Mouse (Mus musculus): ENCODE measurements around the gene Cwc22.

GRCm38 (mm10) chr2:77985991-77986730 is 40.0 kb upstream of the Cwc22 start:
- TF ChIP-seq CTCF (conservative IDR thresholded peaks at IDR 0.05; ENCODE audit: low read length), result no peak
- TF ChIP-seq NANOG (IDR thresholded peaks at IDR 0.05; ENCODE audit: borderline replicate concordance, low read length), result no peak
- TF ChIP-seq POU5F1 (IDR thresholded peaks at IDR 0.05; ENCODE audit: borderline replicate concordance, low read length), result no peak
